Mouse (Mus musculus) spleen, postnatal 4 days (tissue): Measurements from ENCODE around the gene Tcf20.

Experiments
- DNase-seq, 2 experiments: peaks; one replicate each; pipeline ENCODE4 v3.0.0; 2022; ENCODE audit warnings: low spot score in 2 of 2

Gene Tcf20

GRCm38 (mm10) chr15:82987732-82988112 lies at the start of gene Tcf20:
TSS of gene Tcf20 (minus strand) at chr15:82987872.
- peak; percentile 91 to 94 for DNase-seq

- DNase-seq: no peak
Observed at GRCm38 (mm10) chr15:83036900-83037519, 49.3 kb upstream of the Tcf20 start.

GRCm38 (mm10) chr15:83036089-83036488 lies 48.4 kb upstream of the Tcf20 start:
- peak; percentile 70 to 77 for DNase-seq

GRCm38 (mm10) chr15:83034275-83034977 lies 46.8 kb upstream of the Tcf20 start:
- no peak for DNase-seq

GRCm38 (mm10) chr15:83032981-83033541 lies 45.4 kb upstream of the Tcf20 start, which contains the start of gene Nfam1:
TSS of gene Nfam1 (minus strand) at chr15:83033306.
- DNase-seq: peak; percentile 58 to 72

DNA sequence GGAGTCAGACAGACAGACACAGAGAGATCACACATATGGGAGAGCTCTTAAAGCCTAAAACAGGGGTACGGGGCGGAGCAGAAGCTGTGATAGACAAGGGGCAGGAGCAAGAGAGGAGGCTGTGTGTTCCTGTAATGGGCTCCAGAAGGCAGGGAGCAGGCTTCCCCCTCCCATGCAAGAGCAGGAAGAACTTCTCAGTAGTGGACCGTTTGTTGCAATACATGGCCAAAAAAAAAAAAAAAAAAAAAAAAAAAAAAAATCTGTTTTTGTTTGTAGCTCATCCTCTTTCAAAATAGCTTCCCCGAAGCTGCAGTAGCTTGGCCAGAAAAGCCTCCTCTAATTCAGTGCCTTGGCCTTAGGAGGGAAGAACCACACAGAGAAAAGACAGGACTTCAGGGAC lies 43.2 kb upstream of the Tcf20 start:
- DNase-seq: no peak

DNA sequence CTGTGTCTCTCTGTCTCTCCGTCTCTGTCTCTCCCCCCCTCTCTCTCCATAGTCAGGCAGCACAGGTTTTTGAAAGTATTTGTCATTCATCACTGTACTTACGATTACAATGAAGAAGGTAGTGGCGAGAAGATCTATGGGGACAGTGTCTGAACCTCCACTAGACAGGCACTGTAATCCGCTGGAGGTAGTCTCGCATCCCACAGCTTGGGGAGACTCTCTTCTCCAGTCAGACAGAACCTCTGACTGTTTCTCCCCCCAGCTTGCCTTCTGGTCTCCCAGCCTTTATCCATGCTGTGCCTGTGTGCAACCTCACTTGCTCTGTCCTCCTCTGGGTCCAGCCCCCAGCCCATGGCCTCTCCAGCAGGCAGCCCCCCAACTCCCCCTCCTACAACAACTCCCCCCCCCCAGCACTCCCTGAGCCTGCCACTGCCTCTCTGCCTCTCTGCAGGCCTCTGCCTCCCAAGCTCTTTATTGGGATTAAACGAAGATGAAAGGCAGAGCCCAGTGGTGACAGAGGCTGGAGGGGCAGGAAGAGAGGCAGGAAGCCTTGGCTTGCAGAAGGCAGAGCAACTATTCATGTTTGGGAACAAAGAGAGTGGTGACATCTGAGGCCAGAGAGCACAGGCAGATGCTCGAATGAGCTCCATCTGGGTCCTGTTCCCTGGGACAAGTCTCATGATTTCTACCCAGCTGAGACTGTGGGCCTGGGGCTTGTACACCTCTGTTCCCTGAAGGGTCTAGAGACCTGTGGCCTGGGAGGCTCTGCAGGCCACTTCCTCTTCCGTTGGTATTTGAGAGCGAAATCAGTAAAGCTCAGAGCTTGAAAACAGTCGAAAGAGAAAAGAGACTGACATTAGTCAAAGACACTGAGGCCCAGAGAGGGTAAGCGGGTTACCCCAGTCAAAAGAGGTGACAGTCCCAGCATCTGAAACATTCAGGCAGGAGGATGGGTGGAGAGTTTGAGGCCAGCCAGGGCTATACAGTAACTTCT lies 42.4 kb upstream of the Tcf20 start:
- no peak for DNase-seq

- DNase-seq: no peak
Observed at GRCm38 (mm10) chr15:83026129-83026528, 38.5 kb upstream of the Tcf20 start.

- DNase-seq: no peak
Observed at GRCm38 (mm10) chr15:83025041-83025760, 37.5 kb upstream of the Tcf20 start.

DNA sequence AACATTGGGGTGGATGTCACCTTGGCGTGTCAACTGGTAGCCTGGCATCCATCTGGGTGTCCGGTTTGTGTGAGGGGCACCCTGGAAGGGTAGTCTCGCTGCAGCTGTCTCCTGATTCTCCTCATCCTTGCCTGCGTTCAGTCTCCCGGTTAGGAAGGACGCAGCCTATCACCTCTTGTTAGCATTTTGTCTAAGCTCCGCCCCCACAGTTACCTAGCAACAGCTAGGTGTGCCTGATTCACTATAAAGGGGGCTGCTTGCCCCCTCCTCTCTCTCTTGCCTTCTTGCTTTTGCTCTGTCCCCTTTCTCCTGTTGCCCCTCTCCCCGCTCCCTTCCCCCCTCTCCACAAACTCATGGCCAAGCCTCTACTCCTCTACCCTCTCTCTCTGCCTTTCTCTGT lies 35.3 kb upstream of the Tcf20 start:
- no peak for DNase-seq

DNA sequence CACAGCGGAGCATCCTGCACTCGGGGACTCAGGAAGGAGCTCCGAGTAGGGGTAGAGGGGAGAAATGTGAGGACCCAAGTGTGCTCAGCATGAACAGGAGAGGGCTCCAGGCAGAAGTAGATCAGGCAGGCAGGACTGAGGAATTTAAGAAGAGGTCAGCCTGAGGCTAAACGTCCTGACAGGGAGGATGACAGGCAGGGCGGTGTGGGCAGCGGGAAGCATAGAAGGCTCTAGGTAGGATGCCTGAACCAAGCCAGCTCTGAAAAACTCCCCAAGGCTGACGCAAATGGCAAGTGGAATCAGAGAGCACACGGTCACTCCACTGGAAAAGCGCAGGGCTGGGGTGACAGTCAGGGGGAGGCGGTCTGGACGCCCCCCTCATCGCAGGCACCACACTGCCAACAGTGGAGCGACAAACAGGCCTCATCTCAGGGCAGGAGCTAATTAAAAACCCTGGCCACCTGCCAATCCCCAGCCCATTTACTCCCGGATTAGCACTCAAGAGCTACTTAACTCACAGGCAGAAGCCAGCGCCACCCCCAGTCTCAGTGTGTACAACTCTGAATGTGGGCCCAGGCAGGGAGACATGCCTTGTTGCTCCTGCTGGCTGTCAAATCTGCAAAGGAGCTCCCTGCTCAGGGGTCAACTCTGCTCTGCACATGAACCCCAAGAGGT lies 23.5 kb upstream of the Tcf20 start:
- DNase-seq: no peak

- DNase-seq: no peak
Observed at GRCm38 (mm10) chr15:83010423-83010822, 22.8 kb upstream of the Tcf20 start.

- DNase-seq: peak in 1 of 2 experiments; percentile 51
Observed at GRCm38 (mm10) chr15:83009532-83009931, 21.9 kb upstream of the Tcf20 start.

- peak; percentile 54 to 79 for DNase-seq
Observed at GRCm38 (mm10) chr15:83008761-83009423, 21.2 kb upstream of the Tcf20 start.

DNA sequence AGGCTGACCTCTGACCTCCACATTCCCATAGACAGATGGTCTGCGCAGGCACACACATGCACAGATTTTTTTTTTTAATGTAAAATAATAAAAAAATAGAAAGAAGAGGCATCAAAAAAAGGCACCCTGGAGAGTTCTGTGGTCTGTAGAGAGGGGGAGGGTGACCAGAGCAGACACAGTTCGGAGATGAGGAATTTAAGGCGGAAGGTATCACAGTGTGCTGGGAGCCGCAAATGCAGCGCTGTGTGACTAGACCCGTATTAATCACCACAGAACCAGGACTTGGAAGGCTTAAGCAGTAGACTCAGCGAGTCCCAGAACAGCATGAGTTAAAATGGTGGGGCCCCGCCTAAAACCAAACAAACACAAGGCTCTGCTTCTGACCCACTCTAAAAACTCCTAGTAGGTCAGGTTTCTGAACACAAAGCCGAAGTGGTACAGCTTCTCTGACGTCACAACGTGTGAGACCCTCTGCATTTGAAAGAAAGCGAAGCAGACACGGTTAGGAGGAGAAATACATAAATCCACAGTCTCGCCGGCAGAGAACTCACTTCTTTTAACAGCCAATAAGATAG lies 19.8 kb upstream of the Tcf20 start:
- DNase-seq: no peak

GRCm38 (mm10) chr15:83002665-83003548 lies 15.2 kb upstream of the Tcf20 start:
- DNase-seq: no peak

DNA sequence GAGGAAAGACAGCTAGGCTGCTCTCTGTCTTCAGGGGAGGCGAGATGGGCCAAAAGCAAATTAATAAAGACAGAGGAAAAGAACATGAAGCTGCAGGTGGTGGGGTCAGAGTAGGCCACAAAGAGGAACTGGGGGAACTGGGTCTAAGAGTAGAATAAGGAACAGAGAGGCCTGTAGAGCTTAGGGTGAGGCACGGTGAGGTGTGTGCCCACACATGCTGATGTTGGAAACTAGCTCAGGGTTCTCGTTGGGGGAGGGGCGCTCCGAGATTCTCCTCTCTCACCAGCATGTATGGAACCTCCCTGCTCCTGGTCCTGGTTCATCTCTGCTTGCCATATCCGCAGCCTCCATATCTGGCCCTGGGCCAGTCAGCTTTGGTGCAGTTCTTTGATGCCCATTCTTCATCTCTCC lies 11.1 kb upstream of the Tcf20 start:
- peak; percentile 53 to 78 for DNase-seq

- DNase-seq: no peak
Observed at GRCm38 (mm10) chr15:82996431-82996830, 8.8 kb upstream of the Tcf20 start.

DNA sequence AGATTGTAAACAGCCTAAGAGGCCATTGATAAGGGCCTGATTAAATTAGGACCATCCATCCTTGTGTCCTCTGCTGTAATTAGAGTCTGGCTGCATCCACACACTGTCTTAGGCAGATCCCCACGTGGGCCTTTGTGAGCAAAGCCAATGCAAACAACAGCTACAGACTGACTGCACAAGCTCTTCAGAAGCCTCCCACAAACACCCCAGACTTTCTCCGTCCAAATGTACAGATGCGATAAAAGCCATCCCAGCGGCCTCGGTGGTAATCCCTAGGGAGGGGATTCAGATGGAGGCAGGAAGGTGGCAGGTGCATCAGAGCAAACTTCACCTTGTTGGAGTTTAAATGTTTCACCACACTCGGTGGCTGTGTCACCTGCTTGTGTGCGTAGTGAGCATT lies 7.6 kb upstream of the Tcf20 start:
- DNase-seq: no peak
